Mouse (Mus musculus): ENCODE results near the gene Cyp51.

GRCm38 (mm10) chr5:4079086-4079485 lies 25.5 kb downstream of the Cyp51 start:
- TF ChIP-seq POLR2A (IDR thresholded peaks at IDR 0.05; ENCODE audit: low read depth, low read length) (no peak), CTCF (IDR thresholded peaks at IDR 0.05; ENCODE audit: extremely low read depth, insufficient read depth, insufficient read length, insufficient replicate concordance) (no peak)
